Mouse (Mus musculus): ENCODE results near the gene 1810046K07Rik.

The 1810046K07Rik gene

GRCm38 (mm10) chr9:51328731-51329130 is at the start of gene 1810046K07Rik:
TSS of gene 1810046K07Rik (minus strand) at chr9:51328917.
- DNase-seq = no peak

- DNase-seq = no peak
These were observed 40.8 kb upstream of the 1810046K07Rik start for GRCm38 (mm10) chr9:51369560-51369959.

GRCm38 (mm10) chr9:51367124-51367523 is 38.4 kb upstream of the 1810046K07Rik start:
- no peak for DNase-seq

GRCm38 (mm10) chr9:51364059-51364458 is 35.3 kb upstream of the 1810046K07Rik start:
- no peak for DNase-seq

- no peak for DNase-seq
These were observed 24.8 kb upstream of the 1810046K07Rik start for GRCm38 (mm10) chr9:51353511-51353910.

- no peak for DNase-seq
These were observed 24.2 kb upstream of the 1810046K07Rik start for GRCm38 (mm10) chr9:51352896-51353295.

- DNase-seq = peak; percentile 12
These were observed 20.7 kb upstream of the 1810046K07Rik start for GRCm38 (mm10) chr9:51349422-51349821.

- DNase-seq = no peak
These were observed 17.1 kb upstream of the 1810046K07Rik start for GRCm38 (mm10) chr9:51345768-51346167.

- DNase-seq = peak; percentile 89
These were observed 6.7 kb upstream of the 1810046K07Rik start for GRCm38 (mm10) chr9:51335294-51336010.

- no peak for DNase-seq
These were observed 2.9 kb upstream of the 1810046K07Rik start for GRCm38 (mm10) chr9:51331449-51332238.

GRCm38 (mm10) chr9:51327555-51327903 is 1.2 kb downstream of the 1810046K07Rik start:
- no peak for DNase-seq

- no peak for DNase-seq
These were observed 1.8 kb downstream of the 1810046K07Rik start for GRCm38 (mm10) chr9:51326619-51327554.

GRCm38 (mm10) chr9:51324406-51325065 is 4.2 kb downstream of the 1810046K07Rik start:
- DNase-seq = no peak

- no peak for DNase-seq
These were observed 8.6 kb downstream of the 1810046K07Rik start for GRCm38 (mm10) chr9:51320096-51320495.

- no peak for DNase-seq
These were observed 10.5 kb downstream of the 1810046K07Rik start for GRCm38 (mm10) chr9:51318246-51318645.

- no peak for DNase-seq
These were observed 11.4 kb downstream of the 1810046K07Rik start for GRCm38 (mm10) chr9:51317322-51317721.

GRCm38 (mm10) chr9:51315402-51316063 is 13.2 kb downstream of the 1810046K07Rik start:
- DNase-seq = no peak

GRCm38 (mm10) chr9:51312554-51313317 is 16.0 kb downstream of the 1810046K07Rik start:
- DNase-seq = peak; percentile 22

GRCm38 (mm10) chr9:51310515-51310914 is 18.2 kb downstream of the 1810046K07Rik start:
- DNase-seq = no peak

GRCm38 (mm10) chr9:51306351-51306750 is 22.4 kb downstream of the 1810046K07Rik start:
- DNase-seq = no peak

GRCm38 (mm10) chr9:51305146-51305545 is 23.6 kb downstream of the 1810046K07Rik start:
- peak; percentile 8 for DNase-seq

Data from lung, postnatal 36 days (tissue).